Mouse (Mus musculus) neural tube, embryonic 12.5 days (tissue): ENCODE measurements around the gene Olfr110. TPM values are rescaled to one million over a fixed set of nuclear protein-coding genes. Genes with fewer than 3 reads are reported as not detected.
"Not testable (repeated sequence)": the region's sequence is repeated elsewhere in the genome, so short reads cannot be mapped to it uniquely, and the experiment has no call there.

Source experiments
- ATAC-seq: fragments of 200-750 bp; cut with Nextera tagmentation; 2 replicates; pipeline ENCODE4 v1.8.0; 2017; ENCODE audit warnings: low read depth, mild to moderate bottlenecking, moderate TSS enrichment, moderate library complexity; ENCODE audit not compliant: low FRiP score
- H3K27ac ChIP-seq: fragments of 300-500 bp; sonication (generic); 2 replicates; pipeline ENCODE4 v1.5.1; 2016
- H3K27me3 ChIP-seq: fragments of 300-500 bp; sonication (generic); replicated peaks from 2 replicates; pipeline ENCODE4 v1.6.1; 2016; ENCODE audit warnings: mild to moderate bottlenecking
- H3K36me3 ChIP-seq: fragments of 300-500 bp; sonication (generic); 2 replicates; pipeline ENCODE4 v1.6.1; 2016; ENCODE audit warnings: mild to moderate bottlenecking
- H3K4me1 ChIP-seq: fragments of 300-500 bp; sonication (generic); 2 replicates; pipeline ENCODE4 v1.6.1; 2016
- H3K4me2 ChIP-seq: fragments of 300-500 bp; sonication (generic); replicated peaks from 2 replicates; pipeline ENCODE4 v1.6.1; 2016; ENCODE audit warnings: mild to moderate bottlenecking
- H3K4me3 ChIP-seq: fragments of 300-500 bp; sonication (generic); 2 replicates; pipeline ENCODE4 v1.5.1; 2016
- H3K9ac ChIP-seq: fragments of 300-500 bp; sonication (generic); 2 replicates; pipeline ENCODE4 v1.6.1; 2016; ENCODE audit warnings: mild to moderate bottlenecking
- H3K9me3 ChIP-seq: fragments of 300-500 bp; sonication (generic); 2 replicates; pipeline ENCODE4 v1.6.1; 2016; ENCODE audit warnings: mild to moderate bottlenecking
- whole genome bisulfite sequencing: fragments of 180-500 bp; shearing (Covaris S2); methylation state at CpG from one replicate; pipeline ENCODE4 v1.1.7; 2016; 5-methylcytosine and 5-hydroxymethylcytosine counted together
- polyA plus RNA-seq: library from polyadenylated mRNA; unstranded; fragments of >200 nt; fragmentation: Nextera tagmentation; extraction: Ambion mirVana; gene quantifications from 2 replicates; pipeline ENCODE4 v1.2.1, GENCODE M21; 2016

The Olfr110 gene
- polyA plus RNA-seq: not detected in 2 replicates

DNA sequence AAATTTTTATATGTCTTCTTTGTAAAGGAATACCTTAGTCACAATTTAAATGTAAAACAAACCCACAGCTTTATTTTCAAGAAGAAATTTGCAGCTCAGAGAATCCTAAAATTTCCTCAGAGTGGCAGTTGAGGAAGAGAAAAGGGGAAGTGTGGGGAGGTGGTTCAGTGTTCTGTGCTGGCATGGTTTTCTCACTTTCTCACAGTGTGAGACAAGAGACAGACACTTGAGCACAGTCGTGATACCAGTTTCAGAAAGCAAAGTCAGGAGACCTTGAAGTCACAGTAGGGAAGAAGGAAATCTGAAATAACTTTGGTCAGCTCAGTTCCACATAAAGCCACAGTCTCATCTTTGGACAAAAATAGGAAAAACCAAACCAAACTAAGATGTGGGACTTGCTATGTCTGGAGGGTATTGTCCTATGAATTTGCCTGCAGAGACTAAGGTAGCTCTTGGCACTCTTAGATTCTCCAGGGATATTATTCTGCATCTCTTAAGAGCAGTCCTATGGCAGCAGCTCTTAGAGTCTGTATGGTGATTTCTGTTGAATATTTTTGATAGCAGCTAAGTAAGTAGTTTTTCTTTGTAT, at the start of gene Olfr110:
TSS of gene Olfr110 (plus strand) at position 539 of the 589 bp plus-strand sequence.
- H3K36me3 ChIP-seq: no peaks in the 10 kb centered on the region
- whole genome bisulfite sequencing: 74% methylated on average over 1 of the region's 1 CpGs
- ATAC-seq: no peak
- no peak within 1 kb of the TSS for H3K4me2 ChIP-seq
- H3K4me3 ChIP-seq: no peak within 1 kb of the TSS
- no peaks in the 10 kb centered on the region for H3K27me3 ChIP-seq
- H3K9ac ChIP-seq: no peak within 1 kb of the TSS
- no peaks in the 10 kb centered on the region for H3K4me1 ChIP-seq
- no peaks in the 10 kb centered on the region for H3K9me3 ChIP-seq
- no peak within 1 kb of the TSS for H3K27ac ChIP-seq

DNA sequence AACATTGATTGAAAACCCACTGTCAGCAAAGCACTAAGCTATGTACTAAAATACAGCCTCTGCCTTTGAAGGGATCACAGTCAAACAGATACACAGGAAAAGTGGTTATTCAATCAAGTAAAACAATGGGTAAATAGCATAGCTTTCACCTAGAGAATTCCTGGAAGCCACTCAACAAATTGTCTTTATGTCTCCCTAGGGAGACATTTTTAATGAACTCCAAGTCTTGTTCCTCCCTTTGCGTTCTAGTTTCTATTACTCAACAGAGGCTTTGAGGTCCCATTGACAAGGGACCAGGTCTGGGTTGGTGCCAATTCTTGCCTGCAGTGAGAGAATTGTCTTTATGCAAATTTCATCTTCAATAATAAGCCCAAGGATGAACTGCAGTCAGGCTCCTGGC, 47.1 kb upstream of the Olfr110 start, which contains the start of gene Olfr108:
TSS of gene Olfr108 (plus strand) at position 301 of the 400 bp plus-strand sequence.
- WGBS: 88% methylated on average over 1 of the region's 1 CpGs
- Histone ChIP-seq H3K36me3 (no peaks in the 10 kb centered on the region), H3K4me1 (no peaks in the 10 kb centered on the region), H3K27me3 (no peaks in the 10 kb centered on the region), H3K4me2 (no peak within 1 kb of the TSS), H3K9ac (no peak within 1 kb of the TSS), H3K4me3 (no peak within 1 kb of the TSS), H3K9me3 (no peaks in the 10 kb centered on the region), H3K27ac (no peak within 1 kb of the TSS)
- ATAC-seq: no peak

DNA sequence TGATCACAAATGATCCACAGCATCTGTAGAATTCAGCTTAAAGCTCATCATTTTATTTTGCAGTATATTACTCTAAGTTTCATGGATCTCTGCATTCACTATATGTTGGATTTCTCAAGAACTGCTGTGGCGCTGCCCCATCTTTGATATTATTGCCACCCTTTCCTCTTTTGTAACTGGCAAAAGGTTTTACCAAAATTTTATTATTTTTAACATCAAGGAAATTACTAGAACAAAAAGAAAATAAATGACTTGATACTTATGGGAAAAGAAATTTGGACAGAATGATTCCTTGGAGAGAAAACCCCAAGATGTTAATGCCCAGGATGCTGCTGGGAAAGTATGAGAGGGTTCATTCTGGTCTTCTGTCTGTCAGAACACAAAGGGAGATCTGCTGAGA, 33.7 kb upstream of the Olfr110 start, which contains the start of gene Olfr109:
TSS of gene Olfr109 (plus strand) at position 301 of the 400 bp plus-strand sequence.
- 96% methylated on average over 1 of the region's 1 CpGs for WGBS
- Histone ChIP-seq H3K4me1 (no peaks in the 10 kb centered on the region), H3K9ac (no peak within 1 kb of the TSS), H3K27ac (no peak within 1 kb of the TSS), H3K9me3 (no peaks in the 10 kb centered on the region), H3K4me2 (no peak within 1 kb of the TSS), H3K27me3 (no peaks in the 10 kb centered on the region), H3K36me3 (no peaks in the 10 kb centered on the region), H3K4me3 (no peak within 1 kb of the TSS)
- ATAC-seq: no peak

DNA sequence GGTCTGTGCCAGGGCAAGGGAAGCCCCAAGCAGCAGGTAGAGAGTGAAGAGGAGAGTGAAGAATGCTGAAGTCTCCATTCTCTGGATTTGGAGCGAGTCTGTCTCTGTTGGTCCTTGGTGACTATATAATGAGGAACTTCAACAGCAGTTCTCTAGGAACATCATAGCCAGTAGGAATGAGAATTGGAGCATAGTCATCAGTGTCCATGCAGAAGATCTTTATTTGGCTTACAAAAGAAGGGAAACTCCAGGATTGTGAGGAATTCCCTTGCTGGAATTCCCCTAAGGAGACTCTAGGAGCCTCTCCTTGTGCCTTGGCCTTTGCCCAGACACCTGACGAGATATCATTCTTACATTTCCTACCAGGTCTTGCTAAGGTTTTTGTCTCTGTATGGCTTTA, 8.8 kb upstream of the Olfr110 start, which contains the start of gene H2-M2:
TSS of gene H2-M2 (minus strand) at position 101 of the 400 bp plus-strand sequence.
- H3K9ac ChIP-seq: no peak within 1 kb of the TSS
- no peak for ATAC-seq
- WGBS: 75% methylated on average over 2 of the region's 2 CpGs
- no peaks in the 10 kb centered on the region for H3K36me3 ChIP-seq
- no peak within 1 kb of the TSS for H3K4me2 ChIP-seq
- no peaks in the 10 kb centered on the region for H3K27me3 ChIP-seq
- H3K27ac ChIP-seq: no peak within 1 kb of the TSS
- H3K9me3 ChIP-seq: no peaks in the 10 kb centered on the region
- H3K4me1 ChIP-seq: no peaks in the 10 kb centered on the region
- H3K4me3 ChIP-seq: no peak within 1 kb of the TSS

DNA sequence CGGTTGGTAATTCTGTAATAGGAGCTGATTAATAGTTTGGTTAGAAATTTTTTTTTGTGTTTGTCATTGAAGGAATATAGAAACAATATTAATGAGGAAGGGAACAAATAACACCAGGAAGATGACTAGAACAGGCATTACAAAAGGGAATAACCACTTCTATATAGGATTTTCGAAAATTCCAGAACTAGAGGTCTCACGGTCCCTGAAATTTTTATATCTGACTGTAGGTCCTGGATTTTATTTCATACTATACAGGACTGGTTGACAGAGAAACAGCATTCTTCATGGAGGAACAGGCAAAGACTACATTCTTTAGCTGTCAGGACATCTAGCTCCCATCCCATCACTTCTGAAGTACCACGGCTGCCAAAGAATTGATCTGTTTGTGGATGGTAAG, 15.5 kb downstream of the Olfr110 start, which contains the start of gene Olfr111:
TSS of gene Olfr111 (plus strand) at position 301 of the 400 bp plus-strand sequence.
- no peak within 1 kb of the TSS for H3K27ac ChIP-seq
- ATAC-seq: no peak
- no peaks in the 10 kb centered on the region for H3K9me3 ChIP-seq
- no peak within 1 kb of the TSS for H3K9ac ChIP-seq
- no peaks in the 10 kb centered on the region for H3K36me3 ChIP-seq
- H3K4me3 ChIP-seq: no peak within 1 kb of the TSS
- H3K27me3 ChIP-seq: no peaks in the 10 kb centered on the region
- WGBS: 87% methylated on average over 4 of the region's 4 CpGs
- H3K4me2 ChIP-seq: no peak within 1 kb of the TSS
- H3K4me1 ChIP-seq: no peaks in the 10 kb centered on the region

DNA sequence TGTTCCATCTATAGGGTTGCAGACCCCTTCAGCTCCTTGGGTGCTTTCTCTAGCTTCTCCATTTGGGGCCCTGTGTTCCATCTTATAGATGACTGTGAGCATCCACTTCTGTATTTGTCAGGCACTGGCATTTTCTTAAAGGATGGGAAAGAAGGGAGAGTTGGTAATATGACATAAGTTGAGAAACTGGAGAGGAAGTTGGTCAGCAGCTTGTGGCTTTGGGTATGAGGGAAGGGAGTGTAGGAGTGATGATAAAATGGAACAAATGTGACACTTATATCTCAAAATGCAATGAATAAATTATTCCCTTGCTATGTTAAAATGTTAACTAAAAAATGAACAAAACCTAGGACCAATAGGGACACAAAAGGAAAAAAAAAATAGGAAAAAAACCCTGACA, 32.3 kb downstream of the Olfr110 start:
- H3K9me3 ChIP-seq, H3K4me2 ChIP-seq, H3K4me3 ChIP-seq, H3K9ac ChIP-seq, ATAC-seq, H3K27ac ChIP-seq, H3K4me1 ChIP-seq, H3K27me3 ChIP-seq, H3K36me3 ChIP-seq: not testable (repeated sequence)

DNA sequence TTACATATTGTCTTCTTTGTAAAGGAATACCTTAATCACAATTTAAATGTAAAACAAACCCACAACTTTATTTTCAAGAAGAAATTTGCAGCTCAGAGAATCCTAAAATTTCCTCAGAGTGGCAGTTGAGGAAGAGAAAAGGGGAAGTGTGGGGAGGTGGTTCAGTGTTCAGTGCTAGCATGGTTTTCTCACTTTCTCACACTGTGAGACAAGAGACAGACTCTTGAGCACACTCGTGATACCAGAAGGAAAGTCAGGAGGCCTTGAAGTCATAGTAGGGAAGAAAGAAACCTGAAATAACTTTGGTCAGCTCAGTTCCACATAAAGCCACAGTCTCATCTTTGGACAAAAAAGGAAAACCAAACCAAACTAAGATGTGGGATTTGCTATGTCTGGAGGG, 33.2 kb downstream of the Olfr110 start:
- not testable (repeated sequence) for H3K27me3 ChIP-seq, H3K9me3 ChIP-seq, H3K4me2 ChIP-seq, H3K27ac ChIP-seq, H3K36me3 ChIP-seq, H3K9ac ChIP-seq, H3K4me1 ChIP-seq, ATAC-seq, H3K4me3 ChIP-seq
- WGBS: 81% methylated on average over 1 of the region's 1 CpGs

DNA sequence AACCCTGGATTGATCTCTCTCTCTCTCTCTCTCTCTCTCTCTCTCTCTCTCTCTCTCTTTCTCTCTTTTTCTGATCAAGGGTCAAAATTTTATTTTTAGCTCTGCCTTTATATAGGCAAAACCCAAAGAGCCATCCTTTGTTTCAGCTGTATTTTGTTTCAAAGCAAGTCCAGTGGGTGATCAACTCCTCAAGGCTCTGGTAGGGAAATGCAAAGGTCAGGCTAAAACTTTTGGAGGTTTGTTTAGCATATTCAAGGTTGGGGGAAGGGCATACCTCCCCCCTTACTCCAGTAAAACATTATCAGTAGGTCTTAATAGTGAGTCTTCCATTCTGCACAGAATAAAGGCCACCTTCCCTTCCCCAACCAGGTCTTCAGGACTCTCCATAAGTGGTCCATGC, 42.9 kb downstream of the Olfr110 start:
- ATAC-seq: no peak
- H3K4me2 ChIP-seq: no peak overlapping the region
- no peaks in the 10 kb centered on the region for H3K9me3 ChIP-seq
- no peaks in the 10 kb centered on the region for H3K27me3 ChIP-seq
- no peaks in the 10 kb centered on the region for H3K4me1 ChIP-seq
- H3K9ac ChIP-seq: no peak overlapping the region
- H3K27ac ChIP-seq: no peak overlapping the region
- no peak overlapping the region for H3K4me3 ChIP-seq
- H3K36me3 ChIP-seq: no peaks in the 10 kb centered on the region

DNA sequence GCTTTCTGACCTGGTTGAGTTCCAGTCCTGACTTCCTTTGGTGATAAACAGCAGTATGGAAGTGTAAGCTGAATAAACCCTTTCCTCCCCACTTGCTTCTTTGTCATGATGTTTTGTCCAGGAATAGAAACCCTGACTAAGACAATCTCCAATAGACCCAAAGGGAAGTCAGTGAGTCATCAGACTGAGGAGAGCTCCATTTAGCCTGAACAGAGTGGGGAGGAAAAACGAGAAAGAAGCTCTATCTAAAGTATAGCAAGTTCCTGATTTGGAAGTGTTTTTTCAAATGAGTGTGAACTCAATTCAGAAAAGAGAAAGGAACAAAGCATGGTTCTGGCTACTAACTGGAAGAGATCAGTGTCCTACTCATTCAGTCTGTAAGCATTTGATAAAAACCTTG, 46.1 kb downstream of the Olfr110 start:
- H3K4me1 ChIP-seq, H3K9ac ChIP-seq, H3K27me3 ChIP-seq, H3K4me3 ChIP-seq, H3K27ac ChIP-seq, H3K9me3 ChIP-seq, H3K4me2 ChIP-seq, ATAC-seq, H3K36me3 ChIP-seq: not testable (repeated sequence)
- 64% methylated on average over 1 of the region's 1 CpGs for WGBS

DNA sequence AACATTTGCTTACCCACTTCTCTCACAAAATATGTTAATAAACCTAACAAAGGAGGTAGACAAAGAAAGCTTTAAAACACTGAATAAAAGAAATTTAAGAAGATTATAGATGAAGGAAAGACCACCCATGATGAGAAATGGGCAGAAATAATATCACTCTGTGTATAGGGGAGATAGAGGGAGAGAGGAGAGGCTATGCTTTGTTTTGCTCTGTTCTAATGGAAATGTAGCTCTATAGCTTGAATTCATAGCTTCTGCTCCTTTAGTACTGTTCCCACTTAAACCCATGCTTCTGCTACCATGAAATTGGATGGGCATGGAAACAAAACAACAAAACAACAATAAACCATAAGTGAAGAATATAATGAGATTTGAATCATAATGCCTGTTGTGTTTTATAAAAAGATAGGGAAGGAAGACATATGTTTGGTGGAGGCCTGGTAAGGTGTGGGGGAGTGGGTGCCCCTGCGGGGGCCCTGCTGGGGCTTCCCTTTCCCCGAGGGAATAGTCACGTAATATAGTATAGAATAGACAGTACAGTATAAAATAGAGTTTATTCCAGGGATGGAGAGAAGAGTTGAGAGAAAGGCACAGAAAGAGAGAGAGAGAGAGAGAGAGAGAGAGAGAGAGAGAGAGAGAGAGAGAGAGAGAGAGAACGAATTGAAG, 49.3 kb downstream of the Olfr110 start:
- no peak for ATAC-seq
- H3K4me2 ChIP-seq: no peak overlapping the region
- no peaks in the 10 kb centered on the region for H3K4me1 ChIP-seq
- H3K9ac ChIP-seq: no peak overlapping the region
- H3K4me3 ChIP-seq: no peak overlapping the region
- no peaks in the 10 kb centered on the region for H3K36me3 ChIP-seq
- H3K9me3 ChIP-seq: no peaks in the 10 kb centered on the region
- no peaks in the 10 kb centered on the region for H3K27me3 ChIP-seq
- 80% methylated on average over 4 of the region's 4 CpGs for WGBS
- H3K27ac ChIP-seq: no peak overlapping the region

DNA sequence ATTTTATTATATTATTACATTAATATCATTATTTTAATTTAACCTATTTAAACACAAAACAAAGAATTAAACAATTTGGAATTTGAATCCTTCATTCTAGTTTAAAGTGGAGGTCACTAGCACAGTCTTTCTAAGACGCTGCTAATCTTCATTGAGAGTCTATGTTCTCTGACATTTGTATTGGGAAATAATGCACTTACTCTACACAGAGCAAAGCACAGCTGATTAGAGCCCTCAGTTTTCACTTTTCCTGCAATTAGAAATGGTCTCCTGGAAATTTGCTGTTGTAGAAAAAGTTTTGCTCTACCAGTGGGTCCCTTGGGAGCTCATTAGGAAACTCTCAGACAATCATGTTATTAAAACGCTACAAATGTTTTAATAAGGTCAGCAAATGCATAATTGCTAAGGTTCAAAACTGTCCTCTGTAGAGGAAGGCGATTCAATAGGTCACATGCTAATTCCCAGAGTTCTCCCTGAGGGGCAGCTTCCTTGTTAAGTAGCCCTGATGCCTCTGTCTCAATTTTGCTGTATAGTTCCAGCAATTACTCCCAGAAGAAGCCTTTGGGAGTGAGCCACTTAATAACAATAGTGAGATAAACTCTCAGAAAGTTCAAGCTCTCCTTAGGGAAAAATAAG, 51.6 kb downstream of the Olfr110 start:
- Histone ChIP-seq H3K36me3 (no peaks in the 10 kb centered on the region), H3K27ac (no peak overlapping the region), H3K4me2 (no peak overlapping the region), H3K9me3 (no peaks in the 10 kb centered on the region), H3K4me3 (no peak overlapping the region), H3K4me1 (no peaks in the 10 kb centered on the region), H3K9ac (no peak overlapping the region), H3K27me3 (no peaks in the 10 kb centered on the region)
- 78% methylated on average over 3 of the region's 3 CpGs for WGBS
- no peak for ATAC-seq
